Mouse (Mus musculus): Measurements from ENCODE around the gene Gid8.
"Not testable (repeated sequence)": the region's sequence is repeated elsewhere in the genome, so short reads cannot be mapped to it uniquely, and the experiment has no call there.

Gene Gid8

GRCm38 (mm10) chr2:180710276-180711155, 599 bp downstream of the Gid8 start:
- no peak for DNase-seq (ENCODE audit: low read depth, low spot score)

- DNase-seq (ENCODE audit: low read depth, low spot score), result peak; percentile 79
Measured at GRCm38 (mm10) chr2:180711527-180711926, 1.6 kb downstream of the Gid8 start.

- no peak for DNase-seq (ENCODE audit: low read depth, low spot score)
Measured at GRCm38 (mm10) chr2:180712037-180712689, 2.2 kb downstream of the Gid8 start.

- not testable (repeated sequence) for DNase-seq (ENCODE audit: low read depth, low spot score)
Measured at GRCm38 (mm10) chr2:180722748-180723147, 12.8 kb downstream of the Gid8 start.

- DNase-seq (ENCODE audit: low read depth, low spot score), result no peak
Measured at GRCm38 (mm10) chr2:180723865-180724264, 13.9 kb downstream of the Gid8 start.

GRCm38 (mm10) chr2:180724585-180725413, 14.9 kb downstream of the Gid8 start, which contains the start of gene Slc17a9:
TSS of gene Slc17a9 (plus strand) at chr2:180725263.
- DNase-seq (ENCODE audit: low read depth, low spot score), result peak; percentile 84

GRCm38 (mm10) chr2:180725414-180725778, 15.5 kb downstream of the Gid8 start:
- DNase-seq (ENCODE audit: low read depth, low spot score), result no peak

- DNase-seq (ENCODE audit: low read depth, low spot score), result no peak
Measured at GRCm38 (mm10) chr2:180725856-180726629, 16.1 kb downstream of the Gid8 start.

- DNase-seq (ENCODE audit: low read depth, low spot score), result peak; percentile 73
Measured at GRCm38 (mm10) chr2:180726658-180727442, 16.9 kb downstream of the Gid8 start.

GRCm38 (mm10) chr2:180727613-180728021, 17.7 kb downstream of the Gid8 start:
- peak; percentile 97 for DNase-seq (ENCODE audit: low read depth, low spot score)

GRCm38 (mm10) chr2:180731036-180731435, 21.1 kb downstream of the Gid8 start:
- DNase-seq (ENCODE audit: low read depth, low spot score), result peak; percentile 38

- peak; percentile 61 for DNase-seq (ENCODE audit: low read depth, low spot score)
Measured at GRCm38 (mm10) chr2:180731984-180732383, 22.1 kb downstream of the Gid8 start.

- no peak for DNase-seq (ENCODE audit: low read depth, low spot score)
Measured at GRCm38 (mm10) chr2:180735232-180735631, 25.3 kb downstream of the Gid8 start.

GRCm38 (mm10) chr2:180737984-180738383, 28.1 kb downstream of the Gid8 start:
- DNase-seq (ENCODE audit: low read depth, low spot score), result no peak

GRCm38 (mm10) chr2:180740349-180740748, 30.4 kb downstream of the Gid8 start:
- peak; percentile 92 for DNase-seq (ENCODE audit: low read depth, low spot score)

- DNase-seq (ENCODE audit: low read depth, low spot score), result no peak
Measured at GRCm38 (mm10) chr2:180741421-180741820, 31.5 kb downstream of the Gid8 start.

GRCm38 (mm10) chr2:180742820-180743219, 32.9 kb downstream of the Gid8 start:
- no peak for DNase-seq (ENCODE audit: low read depth, low spot score)

GRCm38 (mm10) chr2:180743321-180743720, 33.4 kb downstream of the Gid8 start:
- DNase-seq (ENCODE audit: low read depth, low spot score), result no peak

GRCm38 (mm10) chr2:180745248-180745927, 35.5 kb downstream of the Gid8 start:
- DNase-seq (ENCODE audit: low read depth, low spot score), result peak; percentile 91
